Mouse (Mus musculus): Measurements from ENCODE around the gene Apol6.

Gene Apol6

GRCm38 (mm10) chr15:77044597-77045320 lies at the start of gene Apol6:
TSS of gene Apol6 (plus strand) at chr15:77044729.
- DNase-seq, result no peak

DNA sequence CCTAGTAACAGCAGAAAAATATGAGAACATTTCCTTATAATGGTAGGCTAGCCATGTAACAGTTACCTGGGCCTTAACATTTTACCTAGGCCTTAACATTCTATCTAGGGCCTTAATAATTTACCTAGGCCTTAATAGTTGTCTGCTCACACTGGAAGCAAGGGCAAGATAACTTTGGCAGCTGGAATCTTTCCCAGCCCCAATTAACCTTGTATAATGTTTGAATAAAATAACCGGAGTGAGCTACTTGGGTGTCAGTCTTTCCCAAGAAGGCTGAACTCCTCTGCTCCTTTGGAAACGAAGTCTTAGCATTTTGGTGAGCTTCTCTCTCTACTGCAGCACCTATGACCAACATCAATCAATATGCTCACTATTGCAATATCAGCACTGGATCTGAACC lies 46.5 kb upstream of the Apol6 start:
- no peak for DNase-seq

DNA sequence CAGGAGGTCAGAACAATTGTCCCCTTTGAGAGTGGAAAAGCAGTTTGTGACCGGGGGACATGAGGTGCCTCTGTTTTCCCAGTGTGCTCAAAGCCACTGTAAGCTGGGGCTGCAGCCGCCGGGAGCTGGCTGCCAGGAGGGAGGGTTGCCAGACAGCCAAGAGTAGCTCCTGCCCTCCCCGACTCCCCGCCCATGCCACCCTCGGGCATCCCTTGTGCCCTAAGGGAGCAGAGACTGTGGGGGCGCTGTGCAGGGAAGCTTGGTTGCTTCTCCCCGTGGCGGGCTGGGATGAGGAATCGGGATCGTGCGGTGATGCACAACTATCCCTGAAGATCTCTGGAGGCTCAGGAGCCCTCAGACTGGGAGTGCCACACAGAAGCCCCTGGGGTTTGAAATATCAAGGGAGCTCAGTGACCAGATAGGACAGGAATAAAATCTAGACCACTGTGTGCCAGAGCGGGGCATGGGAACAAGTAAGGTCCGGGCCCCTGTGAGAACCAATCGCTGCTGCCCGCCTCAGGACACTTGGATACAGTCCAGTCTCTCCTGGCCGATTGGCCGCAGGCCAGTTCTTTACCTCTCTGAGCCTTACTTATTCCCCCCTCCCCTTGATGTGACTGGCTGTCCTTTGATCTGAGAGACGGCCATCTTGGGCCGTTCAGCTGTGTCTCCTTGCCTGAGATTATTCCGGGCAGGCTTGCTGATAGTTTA lies 45.5 kb upstream of the Apol6 start:
- DNase-seq, result no peak

GRCm38 (mm10) chr15:77003173-77003867 lies 41.2 kb upstream of the Apol6 start:
- no peak for DNase-seq

DNA sequence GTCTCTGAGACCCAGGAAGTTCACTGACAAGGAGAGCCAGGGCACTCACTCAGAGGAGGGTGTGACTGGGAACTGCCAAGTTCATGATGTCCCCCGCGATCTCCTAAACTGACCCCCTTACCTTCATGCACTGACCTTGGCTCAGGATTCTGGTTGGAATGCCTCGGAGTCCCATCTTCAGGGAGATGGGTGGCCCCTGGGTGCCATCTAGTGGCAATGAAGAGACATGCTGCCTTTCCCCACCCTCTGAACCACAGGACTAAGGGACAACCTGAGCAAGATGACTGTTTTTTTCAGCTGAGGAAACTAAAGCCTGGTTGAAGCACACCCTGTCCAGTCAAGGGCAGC lies 40.7 kb upstream of the Apol6 start:
- DNase-seq, result no peak

DNA sequence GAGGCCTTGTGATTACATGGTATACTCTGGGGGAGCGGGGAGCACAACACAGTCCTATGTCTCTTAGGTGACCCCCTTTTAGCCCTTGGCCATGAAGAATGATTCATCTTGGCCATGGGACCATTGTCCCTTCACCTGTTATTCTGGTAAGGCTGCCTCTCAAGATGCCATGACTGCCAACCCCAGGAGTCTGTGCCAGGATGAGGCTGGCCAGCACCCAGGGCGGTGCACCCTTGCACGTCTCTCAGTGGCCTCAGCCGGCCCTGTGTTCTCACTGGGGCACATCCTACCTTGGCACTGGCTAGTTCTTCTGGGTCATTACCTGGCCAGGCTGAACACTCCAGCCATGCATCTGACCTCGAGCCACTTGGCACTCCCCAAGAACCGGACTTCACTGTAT lies 35.7 kb upstream of the Apol6 start:
- no peak for DNase-seq

- DNase-seq, result no peak
Observed at GRCm38 (mm10) chr15:77013753-77014241, 30.7 kb upstream of the Apol6 start.

DNA sequence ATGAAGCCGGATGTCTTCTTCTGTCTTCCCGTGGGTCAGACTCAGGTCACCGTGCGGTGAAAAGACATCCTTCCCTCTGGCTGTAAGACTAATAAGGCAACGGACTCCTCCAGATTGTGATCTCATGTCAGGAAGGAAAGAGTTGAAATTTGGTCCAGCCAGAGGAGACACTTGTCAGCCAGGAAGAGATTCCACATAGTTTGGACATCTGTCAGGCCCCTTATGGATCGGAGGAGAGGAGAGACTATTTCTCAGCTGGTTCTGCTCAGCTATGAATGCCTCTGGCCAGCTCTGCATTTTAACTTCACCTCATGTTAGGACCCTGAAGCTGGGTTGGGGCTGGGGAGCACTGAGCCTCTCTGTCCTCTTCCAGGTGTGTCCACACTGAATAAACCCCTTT lies 30.1 kb upstream of the Apol6 start:
- no peak for DNase-seq

DNA sequence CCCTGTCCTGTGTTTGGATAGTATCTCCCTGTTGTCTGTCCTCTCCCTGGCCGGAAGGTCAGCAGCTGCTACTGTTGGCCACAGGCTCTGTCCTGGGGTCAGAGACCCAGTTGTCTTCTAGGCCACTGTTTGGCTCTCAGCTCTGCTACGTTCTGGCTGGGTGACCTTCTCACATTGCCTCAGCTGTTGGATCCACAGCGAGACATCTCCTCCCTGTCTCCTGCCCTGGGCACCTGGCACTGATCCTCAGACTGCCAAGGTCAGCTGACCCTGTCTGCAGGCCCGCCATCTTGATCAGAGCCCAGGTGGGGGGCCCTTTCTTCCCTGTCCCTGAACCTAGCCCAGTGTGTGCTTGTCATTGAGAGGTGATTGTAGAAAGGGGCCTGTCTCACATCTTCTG lies 29.5 kb upstream of the Apol6 start:
- no peak for DNase-seq

DNA sequence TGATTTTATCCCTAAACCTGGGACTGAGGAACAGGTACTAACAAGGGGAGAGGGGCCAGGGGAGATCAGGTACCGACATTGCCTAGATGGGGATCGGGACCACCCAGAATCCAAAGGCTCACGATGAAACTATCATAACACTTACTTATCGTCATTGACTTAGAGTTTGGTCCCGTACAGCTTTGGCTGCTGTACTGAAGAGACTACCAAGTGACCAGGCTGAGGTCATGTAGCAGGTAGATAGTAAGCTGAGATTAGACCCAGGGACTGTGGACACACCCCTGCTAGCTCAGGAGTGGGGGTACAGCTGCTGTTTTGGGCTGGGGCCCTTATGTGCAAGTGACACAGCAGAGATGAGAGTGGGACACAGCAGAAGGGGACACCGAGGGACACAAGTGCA lies 28.0 kb upstream of the Apol6 start:
- no peak for DNase-seq

GRCm38 (mm10) chr15:77017897-77018296 lies 26.6 kb upstream of the Apol6 start:
- DNase-seq, result no peak

DNA sequence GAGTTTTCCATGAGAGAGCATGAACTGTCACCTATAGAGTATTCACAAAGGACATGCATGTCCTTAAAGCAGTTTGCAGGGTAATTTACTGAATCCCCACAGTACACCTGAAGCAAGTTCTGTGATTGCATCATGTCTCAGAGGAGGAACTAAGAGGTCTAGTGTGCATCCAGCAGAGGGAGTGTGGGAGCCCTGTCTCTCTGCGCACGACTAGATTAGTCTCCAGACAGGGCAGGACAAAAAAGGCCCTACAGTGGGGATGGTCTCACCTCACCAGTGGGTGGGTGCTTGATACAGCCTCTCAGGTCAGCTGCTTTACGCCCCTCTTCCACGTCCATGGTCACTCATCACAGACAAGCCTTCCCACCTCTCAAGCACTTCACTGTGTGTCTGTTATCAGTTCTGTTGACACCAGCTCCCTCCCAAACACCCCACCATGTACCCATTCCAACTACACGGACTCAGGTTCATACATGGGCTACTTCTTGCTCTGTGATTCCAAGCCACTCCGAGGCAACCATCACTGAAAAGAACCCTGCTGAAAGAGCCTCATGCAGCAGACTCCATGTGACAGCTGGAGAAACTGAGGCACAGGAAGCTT lies 25.7 kb upstream of the Apol6 start:
- no peak for DNase-seq

- DNase-seq, result no peak
Observed at GRCm38 (mm10) chr15:77019533-77019932, 25.0 kb upstream of the Apol6 start.

- no peak for DNase-seq
Observed at GRCm38 (mm10) chr15:77020136-77020535, 24.4 kb upstream of the Apol6 start.

DNA sequence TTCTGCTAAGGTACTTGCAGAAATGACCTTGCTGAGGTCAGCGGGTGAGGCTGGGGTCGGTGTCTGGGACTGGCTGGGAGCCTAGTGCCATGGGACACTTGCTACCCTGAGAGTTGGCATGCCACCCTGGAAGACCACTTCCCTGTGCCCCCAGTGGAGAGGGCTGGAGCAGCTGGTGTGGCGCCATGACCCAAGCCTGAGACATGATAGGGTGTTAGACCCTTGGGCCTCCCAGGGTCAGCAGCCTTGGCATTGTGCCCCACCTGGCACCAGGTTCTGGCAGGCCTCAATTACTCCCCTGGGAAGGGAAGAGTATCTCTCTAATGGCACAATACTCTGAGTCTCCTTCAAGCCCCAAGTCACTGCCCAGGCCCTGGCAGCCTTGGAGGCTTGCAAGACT lies 23.5 kb upstream of the Apol6 start:
- DNase-seq, result no peak

GRCm38 (mm10) chr15:77021851-77022250 lies 22.7 kb upstream of the Apol6 start:
- no peak for DNase-seq

DNA sequence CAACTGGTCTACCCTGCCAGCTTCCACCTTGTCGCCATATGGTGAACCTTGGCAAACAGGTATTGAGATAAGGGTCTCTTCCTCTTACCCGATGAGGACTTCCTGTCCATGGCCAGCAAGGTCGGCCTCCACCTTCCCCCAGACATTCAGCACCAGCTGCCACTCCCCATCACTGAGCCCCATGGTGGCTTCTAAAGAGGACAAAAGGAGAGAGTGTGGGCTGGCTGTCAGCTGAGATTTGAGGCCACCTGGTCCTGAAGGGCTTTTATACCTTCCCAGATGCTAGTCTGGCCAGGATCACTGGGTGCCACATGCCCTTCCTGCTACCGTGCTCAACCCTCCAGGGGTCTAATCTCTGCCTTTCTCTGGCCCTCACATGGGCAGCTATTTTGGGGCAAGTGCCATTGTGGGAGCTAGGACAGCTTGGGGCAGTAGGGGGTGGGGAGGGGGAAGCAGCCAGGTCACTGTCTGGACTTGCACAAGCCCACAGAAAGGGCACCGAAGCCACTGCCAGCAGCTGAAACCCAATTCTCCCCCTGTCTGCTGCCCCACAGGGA lies 22.1 kb upstream of the Apol6 start:
- DNase-seq, result no peak

DNA sequence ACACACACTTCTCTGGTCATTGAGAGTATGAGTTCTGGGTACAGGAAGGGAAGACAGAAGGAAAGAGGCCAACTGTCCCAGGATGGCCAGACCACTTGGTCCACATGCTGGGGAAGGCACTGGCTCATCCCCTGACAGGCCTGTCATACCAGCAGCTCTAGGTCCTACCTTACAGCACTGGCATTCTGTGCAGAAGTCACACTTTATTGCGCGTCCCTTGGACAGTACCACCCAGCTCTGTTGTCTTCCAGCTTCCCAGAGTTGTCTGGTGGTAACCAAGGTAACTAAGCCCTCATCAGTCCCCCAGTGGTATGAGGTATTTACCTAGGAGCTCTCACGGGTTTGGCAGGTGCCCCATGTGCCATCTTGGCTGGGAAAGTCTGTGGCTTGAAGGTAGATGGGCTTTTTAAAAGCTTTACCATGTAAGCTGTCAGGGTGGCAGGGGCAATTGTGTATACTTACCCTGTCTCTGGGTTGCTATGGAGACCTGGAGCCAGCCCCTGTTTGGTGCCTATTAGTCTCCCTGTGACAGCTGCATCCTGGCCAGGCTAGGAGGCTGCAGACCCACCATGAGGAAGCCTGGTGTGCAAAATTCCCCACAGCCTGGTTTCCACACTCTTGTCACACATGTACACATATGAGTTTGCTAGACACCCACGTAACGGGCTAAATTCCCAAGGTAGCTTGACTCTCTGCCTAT lies 18.5 kb upstream of the Apol6 start:
- DNase-seq, result no peak

DNA sequence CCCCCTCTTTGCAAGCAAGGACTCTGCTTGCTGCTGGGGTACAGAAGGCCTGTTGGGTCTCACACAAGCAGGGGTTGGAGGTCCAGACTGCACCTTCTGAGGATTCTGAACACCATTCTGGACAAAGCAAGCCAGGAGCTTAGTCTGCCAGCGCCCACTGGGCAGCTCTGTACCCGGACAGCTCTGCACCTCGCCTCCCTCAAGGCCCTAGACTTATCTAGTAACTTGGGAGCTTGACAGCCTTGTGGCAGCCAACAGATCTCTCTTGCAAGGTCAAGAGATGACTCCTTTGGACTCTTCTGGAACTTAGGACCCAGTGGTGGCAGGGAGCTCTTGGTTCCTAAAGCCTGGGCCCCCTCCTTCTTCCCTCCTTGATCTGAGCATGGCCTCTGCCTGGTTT lies 17.4 kb upstream of the Apol6 start:
- DNase-seq, result no peak

GRCm38 (mm10) chr15:77027675-77028074 lies 16.9 kb upstream of the Apol6 start:
- DNase-seq, result no peak

DNA sequence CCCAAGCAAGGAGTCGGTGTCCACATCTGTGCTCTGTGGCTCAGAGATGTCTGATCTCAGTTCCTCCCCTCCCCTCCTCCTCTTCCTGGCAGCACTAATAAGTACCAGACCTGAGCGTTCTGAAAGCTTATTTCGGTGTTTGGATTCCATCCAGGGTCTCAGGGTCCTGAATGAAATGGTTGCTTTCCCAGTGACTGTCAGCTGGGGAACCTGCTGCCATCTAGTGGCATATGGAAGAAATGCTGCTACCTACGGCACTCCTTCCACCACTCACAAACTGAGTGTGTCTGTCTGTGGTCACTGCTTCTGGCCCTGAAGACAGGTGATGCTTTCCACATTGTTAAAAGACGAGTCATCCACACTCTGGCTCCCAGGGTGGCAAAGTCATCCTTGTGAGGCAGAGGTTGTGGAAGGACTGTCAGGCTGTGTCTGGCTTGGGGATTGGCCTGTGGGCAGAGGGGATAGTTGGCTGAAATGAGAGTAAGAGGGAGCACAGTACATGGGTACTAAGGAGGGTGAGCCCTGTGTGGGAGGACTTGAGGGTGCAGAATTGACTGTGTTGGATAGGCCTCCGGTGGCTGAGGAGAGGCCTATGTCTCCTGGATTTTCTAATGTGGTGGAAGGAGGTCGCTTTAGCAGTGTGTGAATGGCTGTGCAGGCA lies 15.1 kb upstream of the Apol6 start:
- DNase-seq, result no peak

- no peak for DNase-seq
Observed at GRCm38 (mm10) chr15:77031271-77031670, 13.3 kb upstream of the Apol6 start.

All from thymus, adult 18-20 months (tissue).